Mouse (Mus musculus): ENCODE results near the gene Srp72.

- no peak for TF ChIP-seq POLR2A (IDR thresholded peaks at IDR 0.05; ENCODE audit: low read depth, low read length)
- TF ChIP-seq CTCF (conservative IDR thresholded peaks at IDR 0.05 in 1 of 2, IDR thresholded peaks at IDR 0.05 in 1 of 2; ENCODE audit: low read depth in 2 of 2, low read length in 2 of 2) = no peak
- TF ChIP-seq JUND (conservative IDR thresholded peaks at IDR 0.05; ENCODE audit: low read depth, low read length) = no peak
Measured at GRCm38 (mm10) chr5:76975736-76976135, 1.3 kb downstream of the Srp72 start.
